Mouse (Mus musculus) spleen, postnatal 0 days (tissue): Measurements from ENCODE around the gene Rbm7. TPM values are rescaled to one million over a fixed set of nuclear protein-coding genes. Genes with fewer than 3 reads are reported as not detected.

Experiments
- polyA plus RNA-seq: library from polyadenylated mRNA; unstranded; fragments of >200 nt; fragmentation: Nextera tagmentation; extraction: Ambion mirVana; gene quantifications from 2 replicates; pipeline ENCODE4 v1.2.1, GENCODE M21; 2015

Gene Rbm7
- polyA plus RNA-seq = 76.1 and 81.4 TPM in 2 replicates

GRCm38 (mm10) chr9:48494817-48495547 lies at the start of gene Rbm7, which contains the start of gene Gm5617:
Rbm7 (minus strand) TSS chr9:48495299.
Gm5617 (plus strand) TSS chr9:48495442.

GRCm38 (mm10) chr9:48480411-48481213 lies 14.5 kb downstream of the Rbm7 start, which contains the start of gene Rexo2:
Rexo2 (minus strand) TSS chr9:48480623.

Other genes with a start within 250 kb of the Rbm7 start
- gene Nxpe2, start 141.8 kb downstream of the Rbm7 start, polyA plus RNA-seq = 167 and 205 TPM in 2 replicates
- 158 and 166 TPM in 2 replicates for gene Rexo2, start 14.7 kb downstream of the Rbm7 start, polyA plus RNA-seq
- gene Gm5617, start 143 bp upstream of the Rbm7 start, polyA plus RNA-seq = 39.8 and 41.7 TPM in 2 replicates
- gene Nnmt, start 109.9 kb upstream of the Rbm7 start, polyA plus RNA-seq = 1.3 and 1.6 TPM in 2 replicates